Mouse (Mus musculus) midbrain, embryonic 10.5 days (tissue): ENCODE data around the gene Traf7. TPM values are rescaled to one million over a fixed set of nuclear protein-coding genes. Genes with fewer than 3 reads are reported as not detected.

Source experiments
- DNase-seq: peaks from one replicate; pipeline ENCODE4 v3.0.0-alpha.2; 2017; ENCODE audit warnings: low spot score
- H3K27ac ChIP-seq: fragments of 300-500 bp; sonication (generic); replicated peaks from 2 replicates; pipeline ENCODE4 v1.5.1; 2016; ENCODE audit warnings: mild to moderate bottlenecking
- H3K27me3 ChIP-seq: fragments of 300-500 bp; sonication (generic); 2 replicates; pipeline ENCODE4 v1.6.1; 2016; ENCODE audit warnings: low read depth, mild to moderate bottlenecking; ENCODE audit not compliant: poor library complexity, severe bottlenecking
- H3K36me3 ChIP-seq: fragments of 300-500 bp; sonication (generic); 2 replicates; pipeline ENCODE4 v1.6.1; 2016; ENCODE audit warnings: mild to moderate bottlenecking, moderate library complexity
- H3K4me1 ChIP-seq: fragments of 300-500 bp; sonication (generic); 2 replicates; pipeline ENCODE4 v1.6.1; 2016
- H3K4me3 ChIP-seq: fragments of 300-500 bp; sonication (generic); 2 replicates; pipeline ENCODE4 v1.5.1; 2016; ENCODE audit warnings: mild to moderate bottlenecking, moderate library complexity
- H3K9me3 ChIP-seq: fragments of 300-500 bp; sonication (generic); replicated peaks from 2 replicates; pipeline ENCODE4 v1.6.1; 2016; ENCODE audit warnings: mild to moderate bottlenecking
- WGBS: fragments of 180-500 bp; shearing (Covaris S2); methylation state at CpG from one replicate; pipeline ENCODE4 v1.1.7; 2016; 5-methylcytosine and 5-hydroxymethylcytosine counted together
- polyA plus RNA-seq: library from polyadenylated mRNA; unstranded; fragments of >200 nt; fragmentation: Nextera tagmentation; extraction: Ambion mirVana; gene quantifications from 2 replicates; pipeline ENCODE4 v1.2.1, GENCODE M21; 2016

Gene Traf7
- polyA plus RNA-seq, 1 experiment from 2014 or later: 110 TPM

GRCm38 (mm10) chr17:24537536-24537935 lies 9.8 kb upstream of the Traf7 start:
- no peaks in the 10 kb centered on the region for H3K27me3 ChIP-seq
- peak overlapping the region; percentile 43; the same call in 1 of the 2 replicates for H3K27ac ChIP-seq
- H3K36me3 ChIP-seq: no peaks in the 10 kb centered on the region
- no peak overlapping the region for H3K4me3 ChIP-seq
- peaks cover 26% of the 10 kb centered on the region for H3K4me1 ChIP-seq
- WGBS: 62% methylated on average over 3 of the region's 3 CpGs
- no peak for DNase-seq
- no peaks in the 10 kb centered on the region for H3K9me3 ChIP-seq

- Histone ChIP-seq H3K27ac (no peak overlapping the region), H3K27me3 (0 out of 2 replicates have a peak, but pooled peaks cover 3% of the 10 kb centered on the region), H3K4me1 (peaks cover 49% of the 10 kb centered on the region), H3K36me3 (peaks cover 7% of the 10 kb centered on the region), H3K4me3 (no peak overlapping the region), H3K9me3 (no peaks in the 10 kb centered on the region)
- no peak for DNase-seq
- 67% methylated on average over 5 of the region's 5 CpGs for WGBS
These were observed 7.6 kb upstream of the Traf7 start for GRCm38 (mm10) chr17:24535300-24535699.

GRCm38 (mm10) chr17:24534160-24534718 lies 6.5 kb upstream of the Traf7 start, which contains the start of gene Rab26:
Gene Rab26 (minus strand): TSS chr17:24534210.
- 91% methylated on average over 8 of the region's 8 CpGs for WGBS
- Histone ChIP-seq H3K4me1 (peaks cover 59% of the 10 kb centered on the region), H3K4me3 (peak within 1 kb of the TSS; percentile 53), H3K27ac (peak within 1 kb of the TSS; percentile 68), H3K36me3 (peaks cover 18% of the 10 kb centered on the region), H3K27me3 (0 out of 2 replicates have a peak, but pooled peaks cover 3% of the 10 kb centered on the region), H3K9me3 (no peaks in the 10 kb centered on the region)
- no peak for DNase-seq

GRCm38 (mm10) chr17:24533099-24533992 lies 5.6 kb upstream of the Traf7 start:
- Histone ChIP-seq H3K9me3 (no peaks in the 10 kb centered on the region), H3K4me3 (peak overlapping the region; percentile 53), H3K27me3 (0 out of 2 replicates have a peak, but pooled peaks cover 3% of the 10 kb centered on the region), H3K36me3 (peaks cover 21% of the 10 kb centered on the region), H3K4me1 (peaks cover 64% of the 10 kb centered on the region), H3K27ac (peak overlapping the region; percentile 68)
- 6% methylated on average over 53 of the region's 53 CpGs for WGBS
- DNase-seq: peak; percentile 88

- H3K4me1 ChIP-seq: peaks cover 55% of the 10 kb centered on the region
These were observed 4.3 kb upstream of the Traf7 start for GRCm38 (mm10) chr17:24532045-24532444.

GRCm38 (mm10) chr17:24531064-24531463 lies 3.3 kb upstream of the Traf7 start:
- Histone ChIP-seq H3K27me3 (0 out of 2 replicates have a peak, but pooled peaks cover 3% of the 10 kb centered on the region), H3K4me1 (peaks cover 65% of the 10 kb centered on the region), H3K4me3 (peak overlapping the region; percentile 80), H3K9me3 (no peaks in the 10 kb centered on the region), H3K27ac (peak overlapping the region; percentile 18; the same call in 1 of the 2 replicates), H3K36me3 (peaks cover 24% of the 10 kb centered on the region)
- DNase-seq: no peak
- 66% methylated on average over 3 of the region's 3 CpGs for WGBS

More at GRCm38 (mm10) chr17:24532045-24532444, 4.3 kb upstream of the Traf7 start:
- DNase-seq: no peak
- Histone ChIP-seq H3K9me3 (no peaks in the 10 kb centered on the region), H3K36me3 (peaks cover 21% of the 10 kb centered on the region), H3K27ac (no peak overlapping the region), H3K27me3 (0 out of 2 replicates have a peak, but pooled peaks cover 3% of the 10 kb centered on the region), H3K4me3 (peak overlapping the region; percentile 8; the same call in 1 of the 2 replicates)
- 74% methylated on average over 7 of the region's 7 CpGs for WGBS

GRCm38 (mm10) chr17:24530361-24531050 lies 2.8 kb upstream of the Traf7 start:
- Histone ChIP-seq H3K4me3 (peak overlapping the region; percentile 80), H3K36me3 (peaks cover 26% of the 10 kb centered on the region), H3K9me3 (no peaks in the 10 kb centered on the region), H3K27me3 (0 out of 2 replicates have a peak, but pooled peaks cover 3% of the 10 kb centered on the region), H3K4me1 (peaks cover 66% of the 10 kb centered on the region), H3K27ac (peak overlapping the region; percentile 88; the same call in 1 of the 2 replicates)
- no peak for DNase-seq
- 37% methylated on average over 8 of the region's 8 CpGs for WGBS

GRCm38 (mm10) chr17:24529883-24530282 lies 2.1 kb upstream of the Traf7 start:
- peak overlapping the region; percentile 88 for H3K27ac ChIP-seq
- H3K4me1 ChIP-seq: peaks cover 71% of the 10 kb centered on the region
- no peaks in the 10 kb centered on the region for H3K9me3 ChIP-seq
- 16% methylated on average over 5 of the region's 5 CpGs for WGBS
- H3K36me3 ChIP-seq: peaks cover 33% of the 10 kb centered on the region
- H3K4me3 ChIP-seq: peak overlapping the region; percentile 80
- H3K27me3 ChIP-seq: 0 out of 2 replicates have a peak, but pooled peaks cover 3% of the 10 kb centered on the region
- DNase-seq: no peak

GRCm38 (mm10) chr17:24529007-24529451 lies 1.3 kb upstream of the Traf7 start:
- WGBS: 3% methylated on average over 4 of the region's 4 CpGs
- DNase-seq: peak; percentile 84
- H3K4me1 ChIP-seq: peaks cover 72% of the 10 kb centered on the region
- H3K27me3 ChIP-seq: 0 out of 2 replicates have a peak, but pooled peaks cover 3% of the 10 kb centered on the region
- H3K9me3 ChIP-seq: no peaks in the 10 kb centered on the region
- H3K36me3 ChIP-seq: peaks cover 39% of the 10 kb centered on the region
- peak overlapping the region; percentile 88 for H3K27ac ChIP-seq
- peak overlapping the region; percentile 80 for H3K4me3 ChIP-seq

GRCm38 (mm10) chr17:24528560-24528918 lies 801 bp upstream of the Traf7 start:
- 1% methylated on average over 8 of the region's 8 CpGs for WGBS
- Histone ChIP-seq H3K27ac (peak overlapping the region; percentile 88), H3K36me3 (peaks cover 43% of the 10 kb centered on the region), H3K4me1 (peaks cover 68% of the 10 kb centered on the region), H3K9me3 (no peaks in the 10 kb centered on the region), H3K4me3 (peak overlapping the region; percentile 80), H3K27me3 (0 out of 2 replicates have a peak, but pooled peaks cover 3% of the 10 kb centered on the region)
- DNase-seq: no peak

- under 1% methylated on average over 19 of the region's 19 CpGs for WGBS
These were observed 423 bp downstream of the Traf7 start for GRCm38 (mm10) chr17:24527315-24527714.

GRCm38 (mm10) chr17:24524734-24525133 lies 3.0 kb downstream of the Traf7 start:
- H3K27me3 ChIP-seq: no peaks in the 10 kb centered on the region
- WGBS: 82% methylated on average over 2 of the region's 2 CpGs
- H3K36me3 ChIP-seq: peaks cover 62% of the 10 kb centered on the region
- no peak overlapping the region for H3K4me3 ChIP-seq
- H3K4me1 ChIP-seq: peaks cover 30% of the 10 kb centered on the region
- no peak for DNase-seq
- no peak overlapping the region for H3K27ac ChIP-seq
- H3K9me3 ChIP-seq: no peaks in the 10 kb centered on the region

More at GRCm38 (mm10) chr17:24527315-24527714, 423 bp downstream of the Traf7 start:
- H3K4me3 ChIP-seq: peak overlapping the region; percentile 80
- peak overlapping the region; percentile 90 for H3K27ac ChIP-seq
- peaks cover 53% of the 10 kb centered on the region for H3K36me3 ChIP-seq
- H3K9me3 ChIP-seq: no peaks in the 10 kb centered on the region
- H3K4me1 ChIP-seq: peaks cover 56% of the 10 kb centered on the region
- no peak for DNase-seq
- H3K27me3 ChIP-seq: 0 out of 2 replicates have a peak, but pooled peaks cover 3% of the 10 kb centered on the region
